Mouse (Mus musculus) monocyte, adult 59 days (primary cell): ENCODE data around the gene Capn7. TPM values are rescaled to one million over a fixed set of nuclear protein-coding genes. Genes with fewer than 3 reads are reported as not detected.

Experiments
- total RNA-seq, 2 experiments: library from RNA; stranded (reverse); gene quantifications; one replicate each; pipeline ENCODE4 v1.2.4; 2023

Gene Capn7
- 10 to 100 TPM; 33.2 to 37.9 TPM for total RNA-seq

DNA sequence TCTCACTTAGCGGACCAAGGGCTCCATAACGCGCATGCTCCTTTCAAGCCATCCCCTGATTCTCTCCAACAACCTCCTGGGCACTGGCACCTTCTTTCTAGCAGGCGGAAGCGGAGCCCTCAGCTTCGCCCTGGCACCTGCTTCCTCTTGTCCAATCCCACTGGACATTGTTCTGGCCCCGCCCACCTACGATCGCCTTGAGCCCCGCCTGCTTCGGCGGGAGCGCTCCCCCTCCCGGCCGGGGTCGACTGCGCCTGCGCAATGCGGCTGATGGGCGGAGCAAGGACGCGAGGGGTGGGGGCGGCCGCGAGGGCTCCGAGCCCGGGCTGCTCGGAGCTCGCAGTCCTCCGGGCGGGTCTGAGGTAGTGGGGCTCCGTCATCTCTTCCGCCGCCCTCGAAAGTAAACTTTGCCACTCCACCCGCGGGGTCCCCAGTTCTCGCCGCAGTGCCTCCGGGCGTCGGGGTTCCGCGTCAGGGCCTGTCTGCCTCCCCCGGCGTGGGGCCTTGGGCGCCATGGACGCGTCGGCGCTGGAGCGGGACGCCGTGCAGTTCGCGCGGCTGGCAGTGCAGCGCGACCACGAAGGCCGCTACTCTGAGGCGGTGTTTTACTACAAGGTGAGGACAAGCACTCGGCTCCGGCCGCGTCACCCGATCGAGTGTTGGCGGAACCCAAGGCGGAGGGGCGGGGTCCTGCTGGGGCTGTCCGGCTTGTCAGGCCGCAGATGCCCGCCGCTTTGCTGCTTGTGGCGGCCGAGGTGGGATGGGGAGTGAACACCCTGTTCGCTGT, at the start of gene Capn7:
TSS of gene Capn7 (plus strand) at position 270 of the 787 bp plus-strand sequence.

GRCm38 (mm10) chr14:31323849-31324792, 12.3 kb upstream of the Capn7 start, which contains the start of gene Dnah1:
Gene Dnah1, minus strand, starts transcription at chr14:31323896.

Other genes starting within 250 kb of the Capn7 start
- gene Smim4, start 207.7 kb upstream of the Capn7 start, total RNA-seq: 10 to 100 TPM; 30.5 to 39.4 TPM
- gene Nt5dc2, start 205.6 kb upstream of the Capn7 start, total RNA-seq: 1 to 10 TPM; 3.0 to 5.5 TPM
- gene Stab1, start 168.0 kb upstream of the Capn7 start, total RNA-seq: 1 to 10 TPM; 3.8 to 6.0 TPM
- not detected for gene Tnnc1, start 128.3 kb upstream of the Capn7 start, total RNA-seq
- gene Nisch, start 119.7 kb upstream of the Capn7 start, total RNA-seq: 100 to 1,000 TPM; 224 to 226 TPM
- gene Sema3g, start 118.8 kb upstream of the Capn7 start, total RNA-seq: not detected
- gene Phf7, start 85.3 kb upstream of the Capn7 start, total RNA-seq: 10 to 100 TPM; 10.6 TPM
- gene Bap1, start 85.2 kb upstream of the Capn7 start, total RNA-seq: 10 to 100 TPM; 66.7 to 72.4 TPM
- not detected for gene Dnah1, start 12.7 kb upstream of the Capn7 start, total RNA-seq
- 10 to 100 TPM; 59.2 to 71.4 TPM for gene Sh3bp5, start 99.4 kb downstream of the Capn7 start, total RNA-seq
- 10 to 100 TPM; 29.8 to 35.2 TPM for gene Eaf1, start 157.8 kb downstream of the Capn7 start, total RNA-seq
- gene Mettl6, start 158.4 kb downstream of the Capn7 start, total RNA-seq: 10 to 100 TPM; 55.4 to 62.5 TPM